Mouse (Mus musculus) liver, postnatal 0 days (tissue): ENCODE results near the gene Heatr4.

Source experiments
- CTCF ChIP-seq: sonication (generic); IDR thresholded peaks from 2 replicates; pipeline ENCODE4 v1.5.1; 2016; ENCODE audit warnings: antibody characterized with exemption, low read depth
- EP300 ChIP-seq: IDR thresholded peaks from 2 replicates; pipeline ENCODE4 v1.6.1; 2016; ENCODE audit warnings: antibody characterized with exemption, low read depth, mild to moderate bottlenecking

DNA sequence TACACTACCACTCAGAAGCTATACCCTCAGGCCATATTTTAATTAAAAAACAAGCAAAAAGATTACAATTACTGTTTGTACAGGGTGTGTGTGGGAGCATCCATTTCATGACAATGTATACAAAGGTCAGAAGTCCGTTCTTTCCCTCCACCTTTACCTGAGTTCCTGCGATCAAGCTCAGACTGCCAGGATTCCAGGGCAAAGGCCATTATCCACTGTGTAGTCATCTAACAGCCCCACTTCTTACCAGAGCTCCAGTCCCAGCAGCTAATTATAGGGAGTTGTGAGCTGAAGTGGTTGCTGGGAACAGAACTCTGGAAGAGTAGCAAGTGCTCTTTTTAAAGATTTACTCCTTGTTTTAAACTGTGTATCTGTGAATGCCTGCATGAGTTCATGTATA, 74.2 kb downstream of the Heatr4 start:
- no peak for TF ChIP-seq CTCF
- no peak for TF ChIP-seq EP300
